Mouse (Mus musculus) ovary, adult 2 months (tissue): ENCODE data around the gene Gp1ba. TPM values are rescaled to one million over a fixed set of nuclear protein-coding genes. Genes with fewer than 3 reads are reported as not detected.

Experiments used
- polyA plus RNA-seq: library from polyadenylated mRNA; depleted of rRNA; stranded (reverse); fragments of >200 nt; gene quantifications from 2 replicates; pipeline ENCODE4 v1.2.3, GENCODE M21; 2012; rRNA removed

Gene Gp1ba
- not detected in 2 replicates for polyA plus RNA-seq

GRCm38 (mm10) chr11:70638714-70639278 lies at the start of gene Gp1ba:
Gene Gp1ba (plus strand): TSS chr11:70639122.

GRCm38 (mm10) chr11:70615516-70616093 lies 23.3 kb upstream of the Gp1ba start, which contains the start of gene 4930544D05Rik:
Gene 4930544D05Rik (plus strand): TSS chr11:70615848.

GRCm38 (mm10) chr11:70619101-70619500 lies 19.8 kb upstream of the Gp1ba start, which contains the start of gene Chrne:
Gene Chrne (minus strand): TSS chr11:70619216.

GRCm38 (mm10) chr11:70646691-70647650 lies 8.0 kb downstream of the Gp1ba start, which contains the start of the genes Rnf167 and Slc25a11:
Gene Rnf167 (plus strand): TSS chr11:70647235.
Gene Slc25a11 (minus strand): TSS chr11:70647479.

GRCm38 (mm10) chr11:70654198-70654922 lies 15.4 kb downstream of the Gp1ba start, which contains the start of gene Pfn1:
Gene Pfn1 (minus strand): TSS chr11:70654644.

GRCm38 (mm10) chr11:70656964-70657363 lies 18.0 kb downstream of the Gp1ba start, which contains the start of gene Eno3:
Gene Eno3 (plus strand): TSS chr11:70657202.

GRCm38 (mm10) chr11:70668771-70669505 lies 30.0 kb downstream of the Gp1ba start, which contains the start of gene Spag7:
Gene Spag7 (minus strand): TSS chr11:70669416.

GRCm38 (mm10) chr11:70687601-70688199 lies 48.8 kb downstream of the Gp1ba start, which contains the start of gene Camta2:
Gene Camta2 (minus strand): TSS chr11:70688105.

Other genes with a start within 250 kb of the Gp1ba start
- gene Pelp1, start 229.1 kb upstream of the Gp1ba start, polyA plus RNA-seq = 32.7 and 36.4 TPM in 2 replicates
- 35.9 and 49.5 TPM in 2 replicates for gene Arrb2, start 206.5 kb upstream of the Gp1ba start, polyA plus RNA-seq
- 21.2 and 24.3 TPM in 2 replicates for gene Med11, start 187.2 kb upstream of the Gp1ba start, polyA plus RNA-seq
- 8.7 and 9.5 TPM in 2 replicates for gene Zmynd15, start 179.7 kb upstream of the Gp1ba start, polyA plus RNA-seq
- gene Cxcl16, start 179.1 kb upstream of the Gp1ba start, polyA plus RNA-seq = 37.7 and 41.1 TPM in 2 replicates
- gene Tm4sf5, start 133.9 kb upstream of the Gp1ba start, polyA plus RNA-seq = 2.7 and 3.7 TPM in 2 replicates
- 0.50 TPM in 1 of 2 replicates, not detected in the other for gene Vmo1, start 124.5 kb upstream of the Gp1ba start, polyA plus RNA-seq
- gene Gltpd2, start 119.9 kb upstream of the Gp1ba start, polyA plus RNA-seq = 0.94 and 1.0 TPM in 2 replicates
- 320 and 440 TPM in 2 replicates for gene Psmb6, start 113.8 kb upstream of the Gp1ba start, polyA plus RNA-seq
- gene Gm40193, start 106.2 kb upstream of the Gp1ba start, polyA plus RNA-seq = not detected in 2 replicates
- 31.2 and 31.9 TPM in 2 replicates for gene Pld2, start 99.1 kb upstream of the Gp1ba start, polyA plus RNA-seq
- 111 and 120 TPM in 2 replicates for gene Mink1, start 76.2 kb upstream of the Gp1ba start, polyA plus RNA-seq
- gene 4930544D05Rik, start 23.3 kb upstream of the Gp1ba start, polyA plus RNA-seq = not detected in 2 replicates
- gene Chrne, start 19.9 kb upstream of the Gp1ba start, polyA plus RNA-seq = 0.35 TPM in 1 of 2 replicates, not detected in the other
- 94.5 and 104 TPM in 2 replicates for gene Rnf167, start 8.1 kb downstream of the Gp1ba start, polyA plus RNA-seq
- gene Slc25a11, start 8.4 kb downstream of the Gp1ba start, polyA plus RNA-seq = 138 and 164 TPM in 2 replicates
- gene Pfn1, start 15.5 kb downstream of the Gp1ba start, polyA plus RNA-seq = 2,318 and 3,020 TPM in 2 replicates
- 11.0 and 11.7 TPM in 2 replicates for gene Eno3, start 18.1 kb downstream of the Gp1ba start, polyA plus RNA-seq
- 38.2 and 49.8 TPM in 2 replicates for gene Spag7, start 30.3 kb downstream of the Gp1ba start, polyA plus RNA-seq
- 25.3 and 32.7 TPM in 2 replicates for gene Camta2, start 49.0 kb downstream of the Gp1ba start, polyA plus RNA-seq
- gene Inca1, start 61.0 kb downstream of the Gp1ba start, polyA plus RNA-seq = 2.7 and 3.5 TPM in 2 replicates
- 51.4 and 54.9 TPM in 2 replicates for gene Kif1c, start 61.4 kb downstream of the Gp1ba start, polyA plus RNA-seq
- 1.9 and 2.1 TPM in 2 replicates for gene Zfp3, start 125.1 kb downstream of the Gp1ba start, polyA plus RNA-seq
- 0.83 and 0.85 TPM in 2 replicates for gene Scimp, start 173.5 kb downstream of the Gp1ba start, polyA plus RNA-seq
- gene Rabep1, start 205.7 kb downstream of the Gp1ba start, polyA plus RNA-seq = 3.2 and 9.1 TPM in 2 replicates